Mouse (Mus musculus) heart, adult 11 months (tissue): ENCODE results near the gene 1700001P01Rik.

Experiments used
- DNase-seq: peaks from one replicate; pipeline ENCODE4 v3.0.0; 2022

1700001P01Rik gene

DNA sequence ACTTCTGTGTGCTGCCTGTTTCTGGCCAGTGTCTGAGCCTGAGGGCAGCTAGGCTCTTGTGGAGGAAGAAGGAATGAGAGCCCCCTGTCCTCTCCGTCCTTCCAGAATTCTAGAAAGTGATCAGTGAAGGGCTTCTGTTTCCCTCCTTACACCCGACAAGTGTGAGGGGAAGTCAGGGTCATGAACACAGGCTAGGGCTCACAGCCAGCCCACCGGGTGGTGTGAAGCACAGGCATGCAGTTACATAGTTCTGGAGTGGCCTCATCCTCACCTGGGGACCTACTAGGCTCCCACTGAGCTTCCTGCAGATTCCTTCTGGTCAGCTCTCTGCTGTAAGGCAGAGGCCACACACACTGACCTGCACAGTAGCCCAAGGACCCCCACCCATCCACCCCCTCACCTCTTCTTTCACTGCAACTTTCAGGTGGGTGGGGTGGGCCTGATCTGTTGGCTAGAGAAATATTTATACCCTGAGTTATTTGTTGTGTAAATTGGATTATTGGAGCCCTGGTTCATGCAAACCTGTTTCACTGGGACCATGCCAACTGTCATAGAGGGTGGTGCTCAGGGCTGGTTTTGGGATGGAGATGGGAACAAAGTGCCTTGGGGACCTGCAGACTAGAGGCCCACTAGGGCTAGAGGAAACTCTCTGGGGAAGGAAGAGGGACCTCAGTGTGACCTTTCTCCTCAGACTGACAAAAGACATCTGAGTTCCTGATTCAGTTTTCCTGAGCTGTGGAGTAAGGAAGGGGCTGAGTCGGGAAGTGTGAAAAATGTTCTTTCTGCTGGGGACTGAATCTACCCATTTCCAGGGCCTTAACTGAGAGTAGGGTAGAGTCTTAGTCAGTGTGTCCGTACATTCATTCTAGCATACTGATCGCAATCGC lies 33.8 kb upstream of the 1700001P01Rik start:
- peak; percentile 93 for DNase-seq

DNA sequence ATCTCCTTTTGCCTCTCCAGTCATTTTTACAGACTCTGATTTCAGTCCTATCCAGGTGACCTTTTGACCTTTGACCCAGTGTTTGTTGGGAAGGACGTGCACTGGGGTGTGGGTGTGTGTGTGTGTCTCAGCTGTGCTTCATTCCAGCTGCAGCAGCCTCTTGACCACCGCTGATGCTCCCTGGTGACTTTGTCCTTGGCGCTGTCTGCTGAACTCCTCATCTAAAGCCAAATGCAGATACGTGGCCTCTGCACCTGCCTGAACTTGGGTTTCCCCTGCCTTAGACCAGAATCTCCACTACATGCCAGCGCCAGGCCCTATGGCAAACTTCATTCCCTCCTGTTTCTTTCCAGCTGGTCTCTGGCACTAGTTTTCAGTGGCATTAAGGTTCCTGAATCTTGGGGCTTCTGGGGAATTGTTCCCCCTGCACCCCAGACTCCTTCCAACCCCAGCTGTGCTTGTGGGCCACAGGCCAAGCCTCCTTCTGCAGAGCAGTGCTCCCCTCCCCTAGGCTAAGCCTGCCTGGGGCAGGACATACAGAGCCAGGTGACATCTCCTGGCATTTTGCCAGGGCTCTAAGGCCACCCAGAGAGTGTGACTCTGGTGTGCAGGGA lies 33.0 kb upstream of the 1700001P01Rik start:
- DNase-seq, result peak; percentile 96

DNA sequence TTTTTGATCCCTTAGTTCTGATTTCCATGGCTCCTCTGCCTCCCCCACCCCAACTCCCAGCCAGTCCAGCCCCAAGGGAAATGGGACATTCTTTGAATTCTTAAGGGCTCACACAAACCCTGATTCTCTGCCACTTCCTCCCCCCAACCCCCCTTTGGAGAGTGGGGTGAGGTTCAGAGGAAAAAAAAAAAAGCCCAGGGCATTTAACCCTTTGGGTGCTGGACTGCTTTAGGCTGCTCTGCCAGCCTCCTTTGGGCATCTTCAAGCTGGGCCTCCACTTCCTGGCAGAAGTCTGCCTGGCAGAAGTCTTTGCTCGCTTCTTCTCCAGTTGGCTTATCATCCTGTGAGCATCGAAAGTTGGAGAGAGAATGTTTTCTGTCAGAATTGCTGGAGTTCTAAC lies 32.4 kb upstream of the 1700001P01Rik start:
- peak; percentile 97 for DNase-seq

DNA sequence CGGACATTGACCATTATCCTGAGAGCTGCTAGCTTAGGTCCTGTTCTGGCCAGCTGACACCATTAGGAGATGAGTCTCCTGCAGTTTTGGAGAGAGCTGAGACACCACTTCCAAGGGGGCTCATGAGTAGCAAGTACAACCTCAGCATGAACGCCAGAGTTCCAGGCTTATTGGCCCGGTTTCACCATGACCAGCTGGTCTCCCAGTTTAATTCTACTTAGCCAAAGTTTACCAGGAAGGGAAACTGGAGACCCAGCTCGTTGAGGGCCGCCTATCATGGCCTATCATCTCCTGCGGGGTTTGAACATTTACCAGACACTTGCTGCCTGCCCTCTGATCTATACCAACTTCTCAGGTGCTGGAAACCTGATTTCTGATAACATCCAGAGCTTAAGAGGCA lies 31.9 kb upstream of the 1700001P01Rik start:
- peak; percentile 96 for DNase-seq

DNA sequence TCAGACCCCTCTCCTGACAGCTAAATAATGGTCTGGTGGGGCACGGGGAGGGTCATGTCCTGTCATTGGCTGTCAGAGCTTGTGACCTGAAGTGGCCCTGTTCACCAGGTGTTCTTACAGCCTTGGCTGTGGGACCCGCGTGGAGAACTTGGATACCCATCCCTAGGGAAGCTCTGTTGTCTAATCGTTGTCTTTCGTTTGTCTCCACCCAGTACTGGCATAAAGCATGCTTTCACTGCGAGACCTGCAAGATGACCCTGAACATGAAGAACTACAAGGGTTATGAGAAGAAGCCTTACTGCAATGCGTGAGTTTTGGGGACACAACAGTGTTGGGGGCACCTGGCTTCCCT lies 30.9 kb upstream of the 1700001P01Rik start:
- peak; percentile 91 for DNase-seq

DNA sequence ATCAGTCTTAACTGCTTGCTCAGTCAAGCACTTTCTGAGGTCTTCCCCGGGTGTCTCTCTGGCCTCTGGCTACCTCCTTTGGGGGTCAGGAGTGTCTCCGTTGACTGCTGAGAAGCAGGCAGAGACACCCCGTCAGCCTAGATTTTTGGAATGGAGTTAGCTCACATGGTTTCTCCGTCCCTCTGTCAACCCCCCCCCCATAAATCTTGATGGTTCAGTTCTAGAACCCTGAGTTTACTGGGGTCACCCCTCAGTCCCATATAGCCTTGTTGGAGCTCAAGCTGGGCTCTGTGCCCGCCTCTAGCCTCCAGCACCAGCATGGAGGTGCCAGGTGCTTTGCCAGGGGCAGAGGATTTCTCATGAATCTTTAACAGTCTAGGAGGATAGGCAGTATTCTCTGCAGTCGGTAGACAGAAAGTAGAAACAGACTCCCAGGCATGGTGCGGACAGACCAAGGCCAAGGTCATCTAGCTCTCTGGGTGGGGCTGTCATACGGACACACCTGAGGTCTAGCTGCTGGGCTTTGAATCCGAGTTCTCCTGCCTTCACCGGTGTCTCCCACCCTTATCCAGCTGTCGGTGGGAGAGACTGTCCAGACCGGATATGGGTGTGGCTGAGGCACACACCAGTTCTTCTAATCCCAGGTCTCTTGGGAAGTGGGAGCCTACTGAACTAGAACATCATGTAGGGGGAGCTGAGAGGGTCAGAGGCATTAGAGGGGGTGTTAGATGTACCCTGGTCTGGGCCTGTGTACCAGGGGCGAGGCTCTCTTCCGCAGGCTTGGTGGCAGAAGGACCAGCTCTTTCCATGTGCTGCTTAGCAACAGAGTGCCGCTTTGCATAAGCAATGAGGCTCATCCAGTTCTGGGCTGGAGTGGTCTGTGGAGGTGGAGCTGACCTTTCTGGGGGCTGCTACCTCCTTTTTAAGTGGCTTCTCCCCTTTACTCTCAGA lies 30.2 kb upstream of the 1700001P01Rik start:
- DNase-seq, result peak; percentile 98

DNA sequence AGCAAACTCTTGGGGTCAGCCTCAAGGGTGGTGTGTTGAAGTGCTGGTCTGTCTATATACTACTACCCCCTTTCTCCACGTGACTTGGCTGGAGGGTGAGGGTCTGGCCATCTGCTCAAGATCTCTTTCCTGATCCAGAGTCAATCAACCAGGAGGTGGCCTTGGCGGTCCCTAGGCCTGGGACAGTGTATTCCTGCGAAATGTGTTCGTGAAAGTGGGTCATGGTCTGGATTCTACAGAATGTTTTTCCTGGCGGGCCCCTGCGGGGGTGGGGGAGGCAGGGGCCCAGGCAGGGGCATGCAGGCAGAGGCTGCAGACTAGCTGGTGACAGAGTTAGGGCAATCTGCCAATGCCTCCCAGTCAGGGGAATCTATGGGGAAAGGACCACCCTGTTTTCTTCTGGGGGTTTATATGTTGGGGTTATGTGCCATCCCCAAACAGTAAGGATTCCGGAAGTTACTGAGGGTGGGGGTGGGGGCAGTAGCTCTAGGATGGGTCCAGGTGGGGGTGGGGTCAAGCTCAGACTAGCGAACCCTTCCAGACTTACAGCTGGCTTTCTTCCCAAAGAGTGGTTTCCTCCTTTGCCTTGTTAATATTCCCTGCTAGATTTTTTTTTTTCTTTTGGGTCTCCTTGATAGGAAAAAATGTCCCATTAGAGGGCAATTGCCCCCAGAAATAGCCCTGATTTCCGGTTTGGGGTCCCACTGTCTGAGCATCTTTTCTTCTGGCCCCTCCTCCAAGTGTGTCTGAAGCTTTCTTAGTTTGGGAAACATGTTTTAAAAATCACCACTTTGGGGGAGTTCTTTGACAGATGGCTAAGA lies 29.3 kb upstream of the 1700001P01Rik start:
- peak; percentile 96 for DNase-seq

DNA sequence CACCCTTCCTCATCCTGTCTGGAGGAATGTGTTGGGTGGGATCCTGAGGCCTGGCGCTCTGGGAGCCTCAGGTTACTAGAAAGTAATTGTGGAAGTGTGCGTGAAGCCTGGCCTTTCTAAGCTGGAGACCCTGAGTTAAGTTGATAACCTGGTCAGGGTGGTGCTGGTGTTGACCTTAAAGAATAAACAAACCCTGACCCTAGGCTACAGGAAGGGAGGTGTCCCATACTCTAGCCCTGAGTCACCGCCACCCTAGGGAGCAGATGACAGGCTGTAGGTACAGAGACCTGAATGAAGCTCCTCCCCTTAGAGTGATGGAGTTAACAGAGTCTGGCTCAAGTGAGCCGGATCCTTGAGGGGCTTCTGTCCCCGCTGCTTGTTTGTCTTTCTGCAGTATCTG lies 28.1 kb upstream of the 1700001P01Rik start:
- DNase-seq, result peak; percentile 95

DNA sequence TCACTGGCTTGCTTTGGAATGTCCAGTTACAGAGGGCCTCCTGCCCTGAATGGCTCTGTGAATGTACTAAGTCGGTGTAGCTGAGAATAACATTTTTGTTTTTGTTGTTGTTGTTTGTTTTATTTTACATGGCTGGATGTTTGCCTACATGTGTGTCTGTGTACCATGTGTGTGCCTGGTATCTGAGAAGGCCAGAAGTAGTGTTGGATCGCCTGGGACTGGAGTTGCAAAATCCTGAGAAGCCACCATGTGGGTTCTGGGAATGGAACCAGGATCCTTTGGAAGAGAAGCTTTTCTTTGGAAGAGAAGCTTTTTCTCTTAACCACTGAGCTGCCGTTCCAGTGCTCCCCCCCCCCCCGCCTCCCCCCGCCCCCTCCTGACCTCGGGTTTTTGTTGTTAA lies 26.8 kb upstream of the 1700001P01Rik start:
- peak; percentile 93 for DNase-seq

DNA sequence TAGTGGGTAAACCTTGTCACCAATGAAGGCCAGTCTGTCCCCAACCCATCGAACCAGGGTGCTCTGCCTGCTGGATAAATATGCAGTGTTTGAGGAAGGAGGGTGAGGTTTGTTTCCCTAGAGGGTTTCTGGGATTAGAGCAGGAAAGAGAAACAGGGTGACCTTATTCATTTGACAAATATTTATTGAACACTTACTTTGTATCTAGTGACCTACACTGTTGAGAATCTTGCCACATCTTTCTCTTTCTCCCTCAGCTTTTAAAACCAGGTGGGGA lies 26.4 kb upstream of the 1700001P01Rik start:
- no peak for DNase-seq

DNA sequence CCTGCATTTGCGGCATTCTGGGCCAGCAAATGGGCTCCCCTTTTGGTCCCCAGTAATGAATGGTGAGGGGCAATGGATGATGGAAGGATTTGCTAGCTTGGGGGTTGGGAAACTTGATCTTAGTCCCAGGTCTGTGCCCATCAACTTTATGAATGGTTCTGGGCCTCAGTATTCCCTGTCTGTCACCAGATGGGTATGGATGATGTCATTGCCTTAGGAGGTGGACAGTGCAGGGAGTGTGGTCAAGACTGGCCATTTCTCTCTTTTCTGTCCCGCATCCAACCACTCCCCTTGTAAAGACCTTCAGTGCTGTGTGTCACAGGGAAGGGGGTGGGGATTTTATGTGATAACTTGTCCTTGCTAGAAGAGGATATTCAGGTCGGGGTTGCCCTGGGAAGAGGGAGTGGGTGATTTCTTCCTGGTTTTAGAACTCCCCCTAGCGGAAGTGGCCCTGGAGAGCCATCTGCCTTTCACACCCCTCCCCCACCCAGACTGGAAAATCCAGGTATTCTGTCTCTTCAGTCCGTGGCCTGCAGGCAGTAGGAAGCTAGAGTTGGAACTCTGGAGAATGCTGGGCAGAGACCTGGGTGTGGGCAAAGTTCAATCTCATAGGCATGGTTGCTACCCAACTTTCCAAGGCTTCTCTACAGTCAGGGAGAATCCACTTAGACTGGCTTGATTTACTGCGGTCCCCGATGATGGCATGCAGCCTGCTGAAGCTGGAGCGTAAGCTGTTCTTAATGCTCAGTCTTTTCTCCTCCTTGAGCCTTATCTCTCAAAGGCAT lies 25.9 kb upstream of the 1700001P01Rik start:
- peak; percentile 97 for DNase-seq

DNA sequence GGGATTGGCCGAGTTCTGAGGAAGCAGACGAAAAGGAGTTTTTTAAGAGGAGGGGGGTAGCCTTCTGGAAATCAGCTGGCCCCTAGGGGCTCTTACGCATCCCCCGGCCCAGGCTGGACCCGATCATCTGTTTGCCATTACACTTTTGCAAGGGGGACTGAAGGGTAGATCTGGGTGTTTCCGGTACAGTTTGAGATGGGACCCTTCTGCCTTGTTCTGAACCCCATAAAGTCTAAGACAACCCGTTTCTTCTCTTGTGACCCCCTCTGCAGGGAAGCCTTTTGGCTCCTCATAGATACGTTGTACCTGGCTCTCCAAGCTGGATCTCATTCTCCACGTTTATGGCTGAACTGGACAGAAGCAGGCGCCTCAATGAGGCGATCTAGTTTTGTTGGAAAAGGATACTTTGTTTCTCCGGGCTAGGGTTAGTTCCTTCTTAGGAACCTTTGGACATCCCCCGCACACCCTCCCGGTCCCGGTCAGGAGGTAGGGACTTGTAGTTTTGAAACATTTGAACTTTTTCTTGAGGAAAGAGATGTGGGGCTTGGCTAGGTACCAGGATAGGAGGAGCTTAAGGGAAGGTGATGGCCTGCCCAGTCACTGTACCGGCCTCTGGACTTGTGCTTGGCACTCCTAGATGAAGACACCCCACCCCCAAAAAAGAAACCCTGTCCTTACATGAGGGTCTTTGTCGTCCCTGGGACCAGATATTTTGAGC lies 25.1 kb upstream of the 1700001P01Rik start:
- DNase-seq, result peak; percentile 95

DNA sequence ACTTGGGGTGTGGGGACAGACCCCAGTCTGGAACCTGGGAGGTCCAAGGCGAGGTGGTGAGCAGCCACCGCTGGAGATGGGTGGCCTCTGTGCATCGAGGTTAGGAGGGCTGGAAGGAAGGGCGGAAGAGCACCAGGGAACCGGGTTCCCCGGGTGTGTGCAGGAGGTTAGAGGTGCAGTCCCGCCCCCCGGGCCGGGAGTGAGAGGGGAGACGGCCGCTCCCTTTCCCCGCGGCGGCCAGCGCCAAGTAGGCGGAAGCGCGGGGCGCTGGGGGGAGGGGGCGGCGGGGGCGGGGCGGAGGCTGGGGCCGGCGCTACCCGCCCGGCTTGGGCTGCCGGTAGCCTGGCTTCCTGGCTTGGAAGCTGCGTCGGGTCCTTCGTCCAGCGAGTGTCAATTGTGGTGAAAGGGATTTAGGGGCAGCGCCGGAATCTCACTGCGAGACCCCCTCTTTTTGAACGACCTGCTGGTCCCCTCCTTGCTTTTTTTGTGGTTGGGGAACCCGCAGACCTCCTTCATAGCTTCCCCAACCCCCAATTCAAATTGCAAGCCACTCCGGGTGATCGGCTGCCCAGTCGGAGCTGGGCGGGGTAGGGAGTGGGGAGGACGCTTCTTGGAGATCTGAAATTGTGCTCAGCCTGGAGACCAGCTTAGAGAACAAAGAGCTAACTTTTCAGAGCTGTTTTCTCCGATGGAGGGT lies 24.4 kb upstream of the 1700001P01Rik start:
- DNase-seq, result peak; percentile 99

DNA sequence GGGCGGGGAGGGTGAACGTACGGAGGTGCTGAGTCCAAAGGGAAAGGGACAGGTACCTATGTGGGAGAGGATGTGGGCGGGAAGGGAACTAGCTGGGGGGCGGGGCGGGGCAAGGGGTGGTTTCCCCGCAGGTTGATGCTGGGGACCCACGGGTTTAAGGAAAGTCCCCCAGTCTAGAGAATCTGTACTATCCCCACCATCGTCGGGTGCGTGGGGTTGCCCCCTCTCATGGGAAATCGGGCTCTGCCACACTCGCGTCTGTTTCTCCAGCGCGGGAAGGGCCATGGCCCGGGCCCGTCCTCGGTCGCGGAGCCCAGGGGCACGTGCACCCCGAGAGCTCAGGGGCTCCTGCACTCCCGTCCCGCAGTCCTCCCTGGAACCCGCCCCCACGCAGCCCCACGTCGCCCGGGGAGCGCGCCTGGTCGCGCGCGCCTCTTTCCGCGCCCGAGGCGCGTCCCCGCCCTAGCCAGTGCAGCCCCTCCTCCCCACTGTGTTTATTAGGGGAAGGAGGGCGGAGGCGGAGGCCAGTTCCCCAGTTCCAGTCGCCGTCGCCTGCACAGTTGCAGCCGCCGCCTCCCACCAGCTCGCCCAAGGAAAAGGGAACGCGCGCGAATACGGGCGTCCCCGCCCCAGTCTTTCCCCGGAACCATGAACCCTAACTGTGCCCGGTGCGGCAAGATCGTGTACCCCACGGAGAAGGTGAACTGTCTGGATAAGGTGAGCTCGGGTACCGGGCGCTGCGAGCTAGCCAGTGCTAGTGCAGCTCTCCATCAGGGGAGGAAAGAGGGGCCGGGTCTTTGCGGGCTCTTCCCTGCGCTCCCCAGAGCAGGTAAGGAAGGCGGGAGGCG lies 23.7 kb upstream of the 1700001P01Rik start:
- peak; percentile 99 for DNase-seq

DNA sequence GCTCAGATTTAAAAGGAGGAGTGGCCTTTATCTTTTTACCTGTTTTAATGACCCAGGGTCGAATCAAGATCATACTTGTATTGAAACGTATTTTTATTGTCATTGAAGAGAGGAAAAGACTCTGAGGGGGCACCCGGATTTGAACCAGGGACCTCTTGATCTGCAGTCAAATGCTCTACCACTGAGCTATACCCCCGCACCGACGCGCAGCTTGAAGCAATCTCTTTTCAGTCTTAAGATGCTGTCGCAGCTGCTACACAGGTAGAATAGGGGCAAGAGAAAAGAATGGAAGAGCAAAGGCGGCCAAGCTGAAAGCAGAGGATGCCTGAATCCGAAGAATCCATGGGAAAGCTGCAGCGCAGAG lies 23.0 kb upstream of the 1700001P01Rik start, which contains the start of gene Lasp1:
Gene Lasp1, plus strand, starts transcription at position 219 of the 364 bp plus-strand sequence.
- DNase-seq, result peak; percentile 98

DNA sequence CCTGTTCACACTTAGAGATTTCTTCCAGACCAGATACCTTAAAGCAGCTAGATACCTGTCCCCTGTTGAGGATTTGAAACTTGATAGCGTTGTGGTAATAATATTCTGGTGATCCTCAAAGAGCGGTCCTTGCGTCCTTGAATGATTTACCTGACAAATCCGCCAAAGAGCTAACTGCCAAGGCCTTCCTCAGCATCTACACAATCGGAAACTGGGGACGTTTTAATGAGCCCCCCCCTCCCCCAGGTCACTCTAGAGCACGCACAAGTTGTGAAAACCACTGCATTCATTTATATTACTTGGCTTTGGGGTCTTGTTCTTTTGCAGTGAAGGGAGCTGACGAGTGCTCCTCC lies 22.3 kb upstream of the 1700001P01Rik start:
- no peak for DNase-seq

DNA sequence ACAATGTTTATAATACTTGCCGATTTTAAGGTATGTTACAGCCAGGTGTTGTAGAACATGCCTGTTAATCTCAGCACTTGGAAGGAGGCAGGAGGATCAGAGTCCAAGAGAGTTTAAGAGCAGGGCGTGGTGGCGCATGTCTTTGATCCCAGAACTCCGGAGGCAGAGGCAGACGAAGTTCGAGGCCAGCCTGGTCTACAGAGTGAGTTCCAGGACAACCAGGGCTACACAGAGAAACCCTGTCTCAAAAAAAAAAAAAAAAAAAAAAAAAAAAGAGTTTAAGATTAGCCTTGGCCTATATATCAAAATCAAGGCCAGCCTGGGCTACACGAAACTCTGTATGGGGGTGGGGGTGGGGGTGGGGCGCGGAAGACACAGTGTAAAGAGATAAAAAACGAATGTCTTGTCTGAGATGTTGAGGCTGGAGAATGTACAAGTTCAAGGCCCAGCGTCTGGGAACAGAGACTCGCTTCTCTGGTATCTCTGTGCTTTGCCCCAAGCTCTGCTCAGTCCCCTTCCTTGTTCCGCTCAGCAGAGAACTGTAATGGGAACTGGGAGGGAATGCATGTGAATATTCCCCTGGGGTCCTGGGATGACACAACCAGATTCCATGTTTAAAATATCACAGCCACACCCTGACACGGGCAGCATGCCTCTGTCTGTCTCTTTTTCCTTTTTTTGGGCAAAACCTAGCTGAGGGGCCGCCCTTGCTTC lies 21.8 kb upstream of the 1700001P01Rik start:
- peak; percentile 96 for DNase-seq

DNA sequence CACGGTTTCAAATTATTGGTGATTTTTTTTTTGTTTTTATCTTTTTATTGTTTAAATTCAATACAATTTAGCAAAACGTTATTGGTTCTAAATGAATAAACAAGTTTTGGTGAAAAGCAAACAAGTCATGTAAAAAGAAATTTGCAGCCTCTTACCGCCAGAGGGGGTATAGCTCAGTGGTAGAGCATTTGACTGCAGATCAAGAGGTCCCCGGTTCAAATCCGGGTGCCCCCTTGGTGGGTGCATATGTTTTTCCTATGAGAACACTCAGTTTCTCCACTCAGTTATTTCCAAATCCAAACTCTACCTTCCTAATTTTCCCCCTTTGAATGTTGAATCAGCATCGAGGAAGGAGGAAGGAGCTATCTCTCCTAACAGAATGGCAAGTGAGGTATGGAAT lies 21.2 kb upstream of the 1700001P01Rik start:
- DNase-seq, result no peak

DNA sequence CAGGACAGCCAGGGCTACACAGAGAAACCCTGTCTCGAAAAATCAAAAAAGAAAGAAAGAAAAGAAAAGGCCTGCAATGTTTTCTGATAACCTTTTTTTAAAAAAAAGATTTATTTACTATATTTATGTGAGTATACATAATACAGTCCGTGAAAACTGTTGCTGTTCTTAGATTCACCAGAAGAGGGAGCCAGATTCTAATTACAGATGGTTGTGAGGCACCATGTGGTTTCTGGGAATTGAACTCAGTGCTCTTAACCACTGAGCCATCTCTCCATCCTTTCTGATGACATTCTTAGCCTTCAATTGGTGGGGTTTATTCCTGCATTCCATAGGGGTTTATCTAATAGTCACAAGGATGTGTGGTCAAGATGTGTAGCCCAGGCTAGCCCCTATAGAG lies 17.4 kb upstream of the 1700001P01Rik start:
- no peak for DNase-seq
